Mouse (Mus musculus) hematopoietic stem cell, adult 5-6 weeks (primary cell): ENCODE results near the gene Unc93b1. TPM values are rescaled to one million over a fixed set of nuclear protein-coding genes. Genes with fewer than 3 reads are reported as not detected.

Source experiments
- ATAC-seq, 2 experiments: fragments of 125-278 bp in 1 of 2; replicated peaks in 1 of 2; 2 replicates each; pipeline ENCODE4 v1.8.0; 2016 to 2017; ENCODE audit warnings: inconsistent platforms in 2 of 2, mild to moderate bottlenecking in 2 of 2, moderate number of reproducible peaks in 2 of 2, low read depth in 1 of 2, moderate TSS enrichment in 1 of 2; ENCODE audit not compliant: low FRiP score in 2 of 2, poor library complexity in 2 of 2, severe bottlenecking in 2 of 2, insufficient read depth in 1 of 2, low TSS enrichment in 1 of 2
- total RNA-seq: library from RNA; stranded (forward); fragments of 172-1452, 232-1000 nt; gene quantifications from 2 replicates; pipeline ENCODE4 v1.2.3, GENCODE M21; 2017

Gene Unc93b1
- total RNA-seq, 1 experiment from 2014 or later, result 79.6 TPM

DNA sequence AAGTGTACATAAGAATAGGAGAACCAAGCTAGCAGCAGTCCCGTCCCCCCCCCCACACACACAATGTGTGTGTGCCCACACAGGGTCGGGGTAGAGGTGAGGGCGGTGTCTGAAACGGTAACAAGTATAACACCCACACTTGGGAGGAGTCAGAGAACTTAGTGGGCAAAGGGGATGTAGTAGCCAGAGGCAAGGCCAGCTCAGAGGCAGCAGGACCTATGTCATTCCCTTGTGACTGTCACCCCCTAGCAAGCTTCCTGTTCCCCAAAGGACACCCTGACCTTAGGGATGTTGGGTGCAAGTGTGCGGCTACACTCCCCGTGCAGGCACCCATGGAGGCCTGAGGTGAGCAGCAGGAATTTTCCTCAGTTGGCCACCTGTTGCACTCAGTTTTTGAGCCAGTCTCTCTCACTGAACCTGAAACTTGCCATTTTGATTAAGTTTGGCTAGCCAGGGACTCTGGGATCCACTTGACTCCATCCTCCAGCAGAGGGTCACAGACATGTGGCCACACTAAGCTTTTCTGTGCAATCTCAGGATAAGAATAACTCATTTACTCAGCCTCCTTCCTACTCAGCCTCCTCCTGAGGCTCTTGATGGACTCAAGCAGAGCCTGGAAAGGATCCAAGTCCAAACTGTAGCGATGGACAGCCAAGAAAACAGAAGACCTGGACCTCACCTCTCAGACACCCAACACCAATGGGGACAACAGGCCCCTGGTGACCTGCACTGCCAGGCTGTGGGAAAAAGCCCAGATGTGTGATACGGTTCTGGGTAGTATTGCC lies 26.9 kb upstream of the Unc93b1 start:
- ATAC-seq, result no peak

DNA sequence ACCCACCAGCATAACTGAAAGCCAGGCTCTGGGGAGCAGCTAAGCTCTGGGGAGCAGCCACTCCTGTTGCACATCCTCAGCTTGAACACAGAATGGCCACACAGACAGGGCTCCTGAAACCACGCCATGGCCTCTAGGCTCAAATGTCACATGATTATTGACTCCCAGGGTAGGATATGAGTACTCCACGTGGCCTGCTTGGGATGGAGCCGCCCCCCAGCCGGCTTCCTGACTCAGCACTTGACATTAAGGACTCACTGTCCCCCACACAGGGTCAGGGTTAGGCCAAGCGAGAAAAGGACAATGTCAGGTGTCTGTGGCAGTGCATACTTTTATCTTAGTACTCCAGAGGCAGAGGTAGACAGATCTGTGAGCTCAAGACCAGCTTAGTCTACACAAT lies 24.8 kb upstream of the Unc93b1 start:
- no peak for ATAC-seq

DNA sequence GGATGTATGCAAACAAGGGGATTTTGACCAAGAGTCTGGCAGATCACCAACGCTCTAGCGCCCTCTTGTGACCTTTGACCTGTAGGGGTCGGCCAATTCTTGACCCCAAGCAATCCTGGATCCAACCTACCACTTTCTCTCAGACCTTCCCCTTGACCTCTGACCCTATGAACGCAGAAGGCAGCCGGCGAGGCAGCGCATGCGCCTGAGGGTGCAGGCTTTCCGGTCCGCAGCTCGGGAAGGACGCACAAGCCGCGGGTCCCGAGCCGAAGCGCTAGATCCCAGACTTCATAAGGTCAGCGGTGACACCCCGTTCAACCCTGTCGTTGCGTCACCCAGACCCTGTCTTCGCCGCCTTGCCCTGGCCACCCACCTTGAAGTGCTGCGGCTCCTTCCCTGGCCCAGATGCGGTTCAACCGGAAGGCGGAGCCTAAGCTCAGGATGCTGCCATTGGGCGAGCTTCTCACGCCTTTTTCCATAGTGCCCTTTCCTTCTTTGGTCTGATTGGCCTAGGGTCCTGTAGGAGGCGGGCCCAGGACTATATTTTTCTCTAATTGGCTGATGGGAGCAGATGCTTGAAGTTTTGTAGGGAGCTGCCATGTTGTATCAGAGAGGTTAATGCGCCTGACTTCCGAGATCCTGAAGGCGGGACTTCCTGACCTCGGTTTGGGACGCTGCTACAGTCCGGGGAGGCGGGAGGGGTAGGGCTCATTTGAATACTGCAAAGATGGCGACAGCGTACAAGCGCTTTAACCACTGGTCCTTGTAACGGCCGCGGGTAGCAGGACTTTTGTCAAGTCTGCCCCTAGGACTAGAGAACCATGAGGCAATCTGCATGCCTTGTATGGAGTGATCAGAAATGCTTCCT lies 22.4 kb upstream of the Unc93b1 start, which contains the start of gene Ndufs8:
Ndufs8 (minus strand) TSS at position 438 of the 868 bp plus-strand sequence.
- peak; percentile 90 to 96 for ATAC-seq

DNA sequence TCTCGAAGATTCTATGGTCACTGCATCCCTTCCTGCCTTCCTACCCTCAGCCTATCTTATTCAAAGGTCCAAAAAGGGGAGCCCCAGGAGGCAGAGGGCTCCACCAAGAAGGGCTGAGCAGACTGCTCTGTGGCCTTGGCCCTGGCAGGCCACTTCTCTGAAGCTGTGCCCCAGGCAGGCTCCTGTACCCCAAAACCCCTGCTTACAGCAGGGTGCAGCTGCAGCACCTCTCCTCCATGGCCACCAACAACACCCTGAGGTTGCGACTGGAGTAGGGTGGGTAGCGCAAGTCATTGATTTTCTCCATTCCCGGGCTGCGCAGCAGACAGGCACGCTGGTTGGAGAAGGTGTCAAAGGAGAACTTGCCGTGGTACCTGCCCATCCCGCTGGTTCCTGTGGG lies 21.3 kb upstream of the Unc93b1 start:
- no peak for ATAC-seq

- ATAC-seq, result no peak
These were observed 20.5 kb upstream of the Unc93b1 start for GRCm38 (mm10) chr19:3914535-3914934.

DNA sequence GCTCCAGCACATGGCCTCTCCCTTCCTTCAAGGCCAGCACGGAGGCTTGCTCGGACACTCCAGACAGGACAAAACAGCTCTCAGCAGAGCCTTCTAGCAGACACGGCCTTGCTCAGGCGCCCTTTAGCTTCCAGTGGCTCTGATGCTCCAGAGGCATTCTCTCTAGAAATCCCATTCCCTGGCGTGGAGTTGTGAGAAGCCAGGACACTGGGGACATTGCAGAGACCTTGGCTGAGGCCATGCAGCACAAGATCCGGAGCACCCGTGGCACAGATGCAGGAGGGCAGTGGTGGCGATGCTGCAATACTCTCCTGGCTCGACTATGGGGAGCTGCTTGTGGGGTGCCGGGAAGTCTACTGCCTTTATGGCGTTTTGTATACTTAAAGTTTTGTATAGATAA lies 18.3 kb upstream of the Unc93b1 start:
- ATAC-seq, result no peak

DNA sequence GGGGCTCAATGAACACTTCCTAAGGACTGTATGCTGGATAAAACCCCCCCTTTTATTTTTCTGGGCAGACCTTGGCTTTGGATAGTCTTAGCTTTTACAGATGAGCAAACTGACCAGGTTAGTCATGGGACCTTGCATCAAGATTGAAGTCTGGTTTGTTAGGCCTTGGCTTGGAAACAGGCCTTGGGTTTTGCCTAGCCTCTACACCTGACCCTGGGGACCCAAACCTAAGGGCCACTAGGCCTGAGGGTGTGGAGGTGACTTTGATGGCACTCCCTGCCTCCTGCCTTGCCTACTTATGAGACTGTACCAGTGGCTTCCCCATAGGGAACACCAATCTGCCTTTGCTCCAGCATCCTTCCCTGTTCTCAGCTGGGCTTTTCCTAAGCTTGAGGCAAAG lies 15.1 kb upstream of the Unc93b1 start:
- ATAC-seq, result no peak

GRCm38 (mm10) chr19:3922661-3923371 lies 12.2 kb upstream of the Unc93b1 start:
- no peak; a peak in 1 of 4 replicates for ATAC-seq

- ATAC-seq, result 0 out of 4 replicates have a peak, but pooled peaks of 1 of the 2 experiments have one; percentile 23
These were observed 11.4 kb upstream of the Unc93b1 start for GRCm38 (mm10) chr19:3923586-3923985.

DNA sequence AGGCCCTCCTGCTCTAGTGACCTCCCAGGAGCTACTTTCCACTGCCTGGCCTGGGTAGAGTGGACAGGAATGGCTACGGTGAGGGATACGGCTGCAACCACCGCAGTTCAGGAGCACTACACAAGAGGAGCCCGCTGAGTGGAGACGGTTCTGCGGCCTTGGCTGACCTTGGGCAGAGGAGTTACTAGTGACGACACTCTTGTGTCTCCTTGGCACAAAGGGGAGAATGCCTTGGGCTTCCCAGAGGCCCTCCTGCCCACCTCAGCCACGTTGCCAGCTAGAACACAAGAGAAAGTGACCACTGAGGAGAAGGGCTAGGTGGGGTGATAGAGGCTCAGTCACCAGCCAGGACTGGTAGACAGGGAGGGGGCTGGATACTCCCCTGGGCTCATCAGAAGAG lies 10.8 kb upstream of the Unc93b1 start:
- no peak for ATAC-seq

GRCm38 (mm10) chr19:3924868-3925267 lies 10.1 kb upstream of the Unc93b1 start:
- ATAC-seq, result no peak

DNA sequence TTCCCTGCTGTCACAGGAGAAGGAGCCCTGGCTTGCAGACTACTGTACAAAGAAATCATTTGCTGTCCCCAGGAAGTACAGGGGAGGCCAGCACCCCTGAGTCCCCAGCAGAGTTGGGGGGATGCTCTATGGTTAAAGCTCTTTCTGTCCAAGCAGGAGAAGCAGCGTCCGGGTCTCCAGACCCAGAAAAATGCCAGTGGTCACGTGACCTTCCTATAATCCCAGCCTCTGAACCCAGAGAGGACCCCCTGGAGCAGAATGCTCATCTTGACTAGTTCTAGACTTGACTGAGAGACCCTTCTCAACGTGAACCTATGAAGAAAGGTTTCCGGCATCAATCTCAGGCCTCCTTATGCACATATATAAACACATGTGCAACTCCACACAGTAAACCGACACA lies 9.1 kb upstream of the Unc93b1 start:
- ATAC-seq, result no peak

- no peak for ATAC-seq
These were observed 8.7 kb upstream of the Unc93b1 start for GRCm38 (mm10) chr19:3926279-3926678.

DNA sequence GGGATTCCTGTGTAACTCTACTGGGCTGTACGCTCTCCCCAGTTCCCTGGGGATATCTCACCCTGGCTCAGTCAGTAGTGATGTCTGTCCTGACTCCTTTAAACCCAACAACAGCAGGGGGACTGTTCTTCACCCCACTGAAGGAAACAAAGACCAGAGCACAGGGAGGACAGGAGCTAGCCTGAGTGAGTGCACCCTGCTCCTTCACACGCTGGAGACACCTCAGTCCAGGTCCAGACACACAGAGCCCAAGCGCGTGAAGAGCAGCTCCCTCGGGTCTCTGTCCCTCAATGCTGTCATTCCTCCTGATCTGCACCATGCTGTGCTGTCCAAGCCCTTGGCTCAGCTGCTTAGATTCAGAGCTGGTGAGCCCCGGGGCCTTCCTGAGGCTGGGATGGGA lies 8.3 kb upstream of the Unc93b1 start:
- no peak for ATAC-seq

- ATAC-seq, result no peak
These were observed 7.0 kb upstream of the Unc93b1 start for GRCm38 (mm10) chr19:3927989-3928388.

DNA sequence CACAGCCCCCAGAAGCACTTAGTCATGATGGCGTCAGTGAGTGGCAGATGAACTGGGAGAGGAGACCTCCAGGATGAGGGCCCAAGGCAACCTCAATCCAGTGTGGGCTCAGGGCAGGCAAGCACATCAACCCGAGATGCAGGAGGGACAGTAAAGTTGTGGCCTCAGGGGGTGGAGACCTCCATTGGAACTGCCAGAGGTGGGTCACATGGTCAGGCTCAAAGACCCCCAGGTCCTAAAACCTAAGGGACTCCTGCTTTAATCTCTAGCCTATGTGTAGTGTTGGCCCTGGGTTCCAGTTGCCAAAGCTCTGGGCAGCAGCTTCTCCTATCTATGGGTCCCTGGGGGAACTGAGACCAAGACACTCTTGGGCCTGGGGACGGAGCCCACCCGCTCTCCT lies 6.2 kb upstream of the Unc93b1 start:
- ATAC-seq, result no peak

GRCm38 (mm10) chr19:3929211-3929941 lies 5.6 kb upstream of the Unc93b1 start, which contains the start of gene Aldh3b1:
TSS of gene Aldh3b1 (minus strand) at chr19:3929808.
- peak; percentile 77 to 81 for ATAC-seq
